Mouse (Mus musculus) liver, postnatal 0 days (tissue): ENCODE measurements around the gene Slc10a6.

Experiments used
- CTCF ChIP-seq: sonication (generic); IDR thresholded peaks from 2 replicates; pipeline ENCODE4 v1.5.1; 2016; ENCODE audit warnings: antibody characterized with exemption, low read depth
- EP300 ChIP-seq: IDR thresholded peaks from 2 replicates; pipeline ENCODE4 v1.6.1; 2016; ENCODE audit warnings: antibody characterized with exemption, low read depth, mild to moderate bottlenecking

DNA sequence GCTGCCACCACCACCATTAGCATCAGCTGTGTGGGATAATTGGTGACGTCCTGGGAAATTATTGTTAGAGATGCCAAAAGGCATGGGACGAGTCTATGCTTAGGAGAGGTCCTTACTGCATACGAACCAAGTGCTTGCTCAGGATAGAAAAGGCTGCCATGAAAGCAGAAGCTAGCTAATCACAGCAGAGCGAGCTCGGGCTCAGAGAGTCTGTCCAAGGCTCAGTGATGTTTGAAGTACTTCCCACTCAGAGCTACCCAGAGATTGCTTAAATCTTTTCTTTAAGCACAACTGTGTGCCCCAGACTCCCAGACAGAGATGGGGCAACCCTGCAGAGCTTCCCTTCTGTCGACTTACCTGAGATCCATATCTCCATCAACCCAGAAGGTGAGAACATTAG, 704 bp downstream of the Slc10a6 start:
- TF ChIP-seq CTCF: no peak
- no peak for TF ChIP-seq EP300
